In the genomic region with DNA sequence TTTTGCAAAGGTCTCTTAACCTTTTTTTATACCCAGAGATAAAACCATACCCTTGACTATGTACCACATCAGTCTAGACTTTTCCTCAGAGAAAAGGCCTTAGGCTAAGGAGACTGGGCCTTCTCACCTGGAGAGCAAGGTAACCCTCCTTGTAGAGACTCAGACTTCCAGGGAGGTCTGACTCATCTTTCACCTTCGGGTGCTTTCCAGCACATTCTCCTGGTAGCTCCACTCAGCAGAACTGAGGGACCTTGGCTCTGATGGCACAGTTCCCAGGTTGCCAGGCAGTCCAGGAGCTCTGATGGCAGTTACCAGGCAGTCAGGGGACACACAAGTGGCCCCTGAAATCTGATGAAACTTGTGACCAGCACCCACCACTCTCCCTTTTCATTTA, we compare ENCODE assay signal across 8 mouse cellular contexts. TPM values are rescaled to one million over a fixed set of nuclear protein-coding genes. Genes with fewer than 3 reads are reported as not detected.
DNase-seq lines count a peak whose midpoint lies in the region; ATAC-seq and TF ChIP-seq lines count a peak whose summit lies in the region.

No protein-coding gene starts in this region.

- WGBS in lung, embryonic 15.5 days: 40% methylated on average over 1 of the region's 1 CpGs
- WGBS in heart, postnatal 0 days: 25% methylated on average over 1 of the region's 1 CpGs
- WGBS in limb, embryonic 12.5 days: 88% methylated on average over 1 of the region's 1 CpGs

- no peak for TF ChIP-seq CTCF in heart, postnatal 0 days (IDR thresholded peaks at IDR 0.05; ENCODE audit: low read depth)

- H3K9ac ChIP-seq in lung, embryonic 15.5 days: no peak overlapping the region
- H3K9ac ChIP-seq in heart, postnatal 0 days (replicated peaks; ENCODE audit: low read depth, low read length): peak overlapping the region; percentile 91
- H3K9ac ChIP-seq in limb, embryonic 12.5 days (replicated peaks): peak overlapping the region; percentile 96

- DNase-seq in lung, postnatal 14 days: no peak
- DNase-seq in cerebellum, adult 8-10 months: peak; percentile 52
- DNase-seq in heart, postnatal 0 days (ENCODE audit: low spot score): peak; percentile 35
- DNase-seq in layer of hippocampus, postnatal 14 days (ENCODE audit: low spot score in 2 of 2): no peak
- DNase-seq in spleen, postnatal 10 days (ENCODE audit: low spot score in 2 of 2): no peak

- peaks cover 5% of the 10 kb centered on the region; the same call in 1 of the 2 replicates for H3K36me3 ChIP-seq in lung, embryonic 15.5 days
- H3K36me3 ChIP-seq in heart, postnatal 0 days (replicated peaks; ENCODE audit: control insufficient read depth, insufficient read depth, low read length): peaks cover 14% of the 10 kb centered on the region
- peaks cover 20% of the 10 kb centered on the region for H3K36me3 ChIP-seq in limb, embryonic 12.5 days

- H3K9me3 ChIP-seq in lung, embryonic 15.5 days: no peaks in the 10 kb centered on the region
- H3K9me3 ChIP-seq in heart, postnatal 0 days (replicated peaks; ENCODE audit: control insufficient read depth, low read length): no peaks in the 10 kb centered on the region
- H3K9me3 ChIP-seq in limb, embryonic 12.5 days: no peaks in the 10 kb centered on the region

- H3K4me2 ChIP-seq in lung, embryonic 15.5 days: peak overlapping the region; percentile 86
- peak overlapping the region; percentile 89 for H3K4me2 ChIP-seq in heart, postnatal 0 days (ENCODE audit: low read depth, low read length)
- H3K4me2 ChIP-seq in limb, embryonic 12.5 days: peak overlapping the region; percentile 85

- peak overlapping the region; percentile 90 for H3K27ac ChIP-seq in lung, embryonic 15.5 days
- H3K27ac ChIP-seq in heart, postnatal 0 days (ENCODE audit: low read depth): peak overlapping the region; percentile 68
- peak overlapping the region; percentile 66 for H3K27ac ChIP-seq in limb, embryonic 12.5 days

- peak overlapping the region; percentile 83 for H3K4me3 ChIP-seq in lung, embryonic 15.5 days
- peak overlapping the region; percentile 100 for H3K4me3 ChIP-seq in heart, postnatal 0 days (ENCODE audit: low read depth, low read length)
- peak overlapping the region; percentile 89 for H3K4me3 ChIP-seq in limb, embryonic 12.5 days (replicated peaks)

- no peaks in the 10 kb centered on the region for H3K27me3 ChIP-seq in lung, embryonic 15.5 days
- H3K27me3 ChIP-seq in heart, postnatal 0 days (ENCODE audit: control insufficient read depth, insufficient read depth, low read length): no peaks in the 10 kb centered on the region
- H3K27me3 ChIP-seq in limb, embryonic 12.5 days: no peaks in the 10 kb centered on the region

- peaks cover 49% of the 10 kb centered on the region for H3K4me1 ChIP-seq in lung, embryonic 15.5 days
- peaks cover 29% of the 10 kb centered on the region for H3K4me1 ChIP-seq in heart, postnatal 0 days (ENCODE audit: control insufficient read depth, insufficient read depth)
- H3K4me1 ChIP-seq in limb, embryonic 12.5 days (replicated peaks): peaks cover 36% of the 10 kb centered on the region

- 0 out of 2 replicates have a peak, but pooled peaks have one; percentile 7 for TF ChIP-seq EP300 in heart, postnatal 0 days (IDR thresholded peaks at IDR 0.05; ENCODE audit: low read depth)

- no peak for ATAC-seq in lung, embryonic 15.5 days (ENCODE audit: borderline replicate concordance, extremely low read depth, low FRiP score, low TSS enrichment)
- no peak for ATAC-seq in heart, postnatal 0 days (ENCODE audit: insufficient read depth, low read depth)
- no peak for ATAC-seq in limb, embryonic 12.5 days (ENCODE audit: insufficient number of reproducible peaks, insufficient read depth, low FRiP score, low TSS enrichment, low read depth)
- ATAC-seq in megakaryocyte progenitor cell, adult 5-6 weeks (replicated peaks; ENCODE audit: poor library complexity): no peak

RNA-seq across cellular contexts. Expression of gene Ddit4, which starts 2.4 kb away (rescaled TPM):
- polyA plus RNA-seq in lung, embryonic 15.5 days (2015; fragmentation: Nextera tagmentation; extraction: Ambion mirVana): 43.2 and 49.6 TPM in 2 replicates
- total RNA-seq in heart, postnatal 0 days (2014; rRNA removed; ENCODE audit: low replicate concordance): 30.3 and 35.6 TPM in 2 replicates
- 17.0 and 17.4 TPM in 2 replicates for polyA plus RNA-seq in heart, postnatal 0 days (2015; fragmentation: Nextera tagmentation; extraction: Ambion mirVana)
- 90.7 and 91.8 TPM in 2 replicates for polyA plus RNA-seq in limb, embryonic 12.5 days (2016; fragmentation: Nextera tagmentation; extraction: Ambion mirVana)
- total RNA-seq in megakaryocyte progenitor cell, adult 5-6 weeks (2015): 0.37 and 2.4 TPM in 2 replicates
- total RNA-seq in megakaryocyte progenitor cell, adult 5-6 weeks (2017): 0.41 and 0.42 TPM in 2 replicates
- 100 to 1,000 TPM in 1 of 2 experiments, 10 to 100 TPM in 1; 99.5 to 106 TPM for total RNA-seq in layer of hippocampus, postnatal 14 days (2021)

RNA-seq across cellular contexts. Expression of gene Ascc1, which starts 53.4 kb away (rescaled TPM):
- 42.4 and 45.2 TPM in 2 replicates for polyA plus RNA-seq in lung, embryonic 15.5 days (2015; fragmentation: Nextera tagmentation; extraction: Ambion mirVana)
- total RNA-seq in heart, postnatal 0 days (2014; rRNA removed; ENCODE audit: low replicate concordance): 14.0 and 15.7 TPM in 2 replicates
- polyA plus RNA-seq in heart, postnatal 0 days (2015; fragmentation: Nextera tagmentation; extraction: Ambion mirVana): 34.6 and 35.8 TPM in 2 replicates
- polyA plus RNA-seq in limb, embryonic 12.5 days (2016; fragmentation: Nextera tagmentation; extraction: Ambion mirVana): 44.2 and 46.7 TPM in 2 replicates
- 38.3 and 38.9 TPM in 2 replicates for total RNA-seq in megakaryocyte progenitor cell, adult 5-6 weeks (2015)
- 27.8 and 33.2 TPM in 2 replicates for total RNA-seq in megakaryocyte progenitor cell, adult 5-6 weeks (2017)
- total RNA-seq in layer of hippocampus, postnatal 14 days (2021): 10 to 100 TPM; 18.4 to 19.1 TPM

RNA-seq across cellular contexts. Expression of gene Anapc16, which starts 53.7 kb away (rescaled TPM):
- 109 and 112 TPM in 2 replicates for polyA plus RNA-seq in lung, embryonic 15.5 days (2015; fragmentation: Nextera tagmentation; extraction: Ambion mirVana)
- total RNA-seq in heart, postnatal 0 days (2014; rRNA removed; ENCODE audit: low replicate concordance): 29.7 and 85.4 TPM in 2 replicates
- 104 and 108 TPM in 2 replicates for polyA plus RNA-seq in heart, postnatal 0 days (2015; fragmentation: Nextera tagmentation; extraction: Ambion mirVana)
- 126 and 132 TPM in 2 replicates for polyA plus RNA-seq in limb, embryonic 12.5 days (2016; fragmentation: Nextera tagmentation; extraction: Ambion mirVana)
- 54.5 and 55.9 TPM in 2 replicates for total RNA-seq in megakaryocyte progenitor cell, adult 5-6 weeks (2015)
- 32.6 and 35.1 TPM in 2 replicates for total RNA-seq in megakaryocyte progenitor cell, adult 5-6 weeks (2017)
- total RNA-seq in layer of hippocampus, postnatal 14 days (2021): 10 to 100 TPM; 67.4 to 69.2 TPM

Comparison
In these comparisons a context has a peak if more than half of its experiments do, and no peak if none do; other contexts are left out.
1. DNase-seq: peak in cerebellum, adult 8-10 months (single experiment) and heart, postnatal 0 days (single experiment); none in lung, postnatal 14 days (single experiment), layer of hippocampus, postnatal 14 days (0 of 2) and spleen, postnatal 10 days (0 of 2).
2. Peak in every context shown above with its lines, with median percentiles within 50 percentile points of each other: H3K27ac ChIP-seq, H3K4me2 ChIP-seq and H3K4me3 ChIP-seq.